Mouse (Mus musculus) stomach, embryonic 15.5 days (tissue): ENCODE data around the gene Shank2. TPM values are rescaled to one million over a fixed set of nuclear protein-coding genes. Genes with fewer than 3 reads are reported as not detected.

Source experiments
- ATAC-seq: fragments of 200-750 bp; cut with Nextera tagmentation; 2 replicates; pipeline ENCODE4 v1.8.0; 2017; ENCODE audit warnings: low read depth, moderate number of reproducible peaks, moderate TSS enrichment; ENCODE audit not compliant: insufficient read depth, low FRiP score
- H3K27ac ChIP-seq: fragments of 300-500 bp; sonication (generic); 2 replicates; pipeline ENCODE4 v1.5.1; 2015; ENCODE audit warnings: mild to moderate bottlenecking, inconsistent platforms
- H3K27me3 ChIP-seq: fragments of 300-500 bp; sonication (generic); replicated peaks from 2 replicates; pipeline ENCODE4 v1.6.1; 2015; ENCODE audit warnings: inconsistent platforms
- H3K36me3 ChIP-seq: fragments of 300-500 bp; sonication (generic); 2 replicates; pipeline ENCODE4 v1.6.1; 2015; ENCODE audit warnings: inconsistent platforms
- H3K4me1 ChIP-seq: fragments of 300-500 bp; sonication (generic); 2 replicates; pipeline ENCODE4 v1.6.1; 2015; ENCODE audit warnings: inconsistent platforms
- H3K4me2 ChIP-seq: fragments of 300-500 bp; sonication (generic); 2 replicates; pipeline ENCODE4 v1.6.1; 2015; ENCODE audit warnings: mild to moderate bottlenecking, inconsistent platforms
- H3K4me3 ChIP-seq: fragments of 300-500 bp; sonication (generic); replicated peaks from 2 replicates; pipeline ENCODE4 v1.5.1; 2015; ENCODE audit warnings: inconsistent platforms
- H3K9ac ChIP-seq: fragments of 300-500 bp; sonication (generic); 2 replicates; pipeline ENCODE4 v1.6.1; 2015; ENCODE audit warnings: inconsistent platforms
- H3K9me3 ChIP-seq: fragments of 300-500 bp; sonication (generic); 2 replicates; pipeline ENCODE4 v1.6.1; 2016; ENCODE audit warnings: inconsistent platforms
- WGBS: fragments of 180-500 bp; shearing (Covaris S2); methylation state at CpG from one replicate; pipeline ENCODE4 v1.1.7; 2015; 5-methylcytosine and 5-hydroxymethylcytosine counted together
- polyA plus RNA-seq: library from polyadenylated mRNA; unstranded; fragments of >200 nt; fragmentation: Nextera tagmentation; extraction: Ambion mirVana; gene quantifications from 2 replicates; pipeline ENCODE4 v1.2.1, GENCODE M21; 2015

The Shank2 gene
- polyA plus RNA-seq, 1 experiment from 2014 or later, result 2.1 TPM

- H3K36me3 ChIP-seq, result no peaks in the 10 kb centered on the region
- WGBS, result 18% methylated on average over 12 of the region's 12 CpGs
Observed at GRCm38 (mm10) chr7:144238409-144238808, 236.7 kb downstream of the Shank2 start.

GRCm38 (mm10) chr7:144238992-144239391 lies 237.3 kb downstream of the Shank2 start:
- WGBS, result 49% methylated on average over 12 of the region's 12 CpGs
- no peak overlapping the region for H3K27ac ChIP-seq
- no peak overlapping the region for H3K9ac ChIP-seq
- H3K9me3 ChIP-seq, result no peaks in the 10 kb centered on the region
- H3K4me1 ChIP-seq, result 0 out of 2 replicates have a peak, but pooled peaks cover 8% of the 10 kb centered on the region
- H3K4me2 ChIP-seq, result no peak overlapping the region
- ATAC-seq, result no peak
- no peaks in the 10 kb centered on the region for H3K36me3 ChIP-seq
- H3K4me3 ChIP-seq, result no peak overlapping the region
- H3K27me3 ChIP-seq, result no peaks in the 10 kb centered on the region

More at GRCm38 (mm10) chr7:144238409-144238808, 236.7 kb downstream of the Shank2 start:
- no peak overlapping the region for H3K9ac ChIP-seq
- no peak overlapping the region for H3K4me2 ChIP-seq
- no peak for ATAC-seq
- H3K9me3 ChIP-seq, result no peaks in the 10 kb centered on the region
- H3K4me3 ChIP-seq, result no peak overlapping the region
- no peaks in the 10 kb centered on the region for H3K27me3 ChIP-seq
- no peak overlapping the region for H3K27ac ChIP-seq
- 0 out of 2 replicates have a peak, but pooled peaks cover 8% of the 10 kb centered on the region for H3K4me1 ChIP-seq

- 36% methylated on average over 6 of the region's 6 CpGs for WGBS
Observed at GRCm38 (mm10) chr7:144239571-144240370, 238.0 kb downstream of the Shank2 start.

GRCm38 (mm10) chr7:144240736-144241343 lies 239.1 kb downstream of the Shank2 start:
- Histone ChIP-seq H3K9ac (no peak overlapping the region), H3K4me1 (0 out of 2 replicates have a peak, but pooled peaks cover 8% of the 10 kb centered on the region), H3K4me3 (no peak overlapping the region), H3K36me3 (no peaks in the 10 kb centered on the region), H3K27ac (no peak overlapping the region), H3K27me3 (no peaks in the 10 kb centered on the region), H3K9me3 (no peaks in the 10 kb centered on the region), H3K4me2 (no peak overlapping the region)
- ATAC-seq, result no peak
- WGBS, result 77% methylated on average over 4 of the region's 4 CpGs

More at GRCm38 (mm10) chr7:144239571-144240370, 238.0 kb downstream of the Shank2 start:
- Histone ChIP-seq H3K9me3 (no peaks in the 10 kb centered on the region), H3K36me3 (no peaks in the 10 kb centered on the region), H3K4me1 (0 out of 2 replicates have a peak, but pooled peaks cover 8% of the 10 kb centered on the region), H3K4me3 (no peak overlapping the region), H3K27ac (no peak overlapping the region), H3K4me2 (no peak overlapping the region), H3K27me3 (no peaks in the 10 kb centered on the region), H3K9ac (no peak overlapping the region)
- ATAC-seq, result no peak

GRCm38 (mm10) chr7:144244203-144244602 lies 242.5 kb downstream of the Shank2 start:
- Histone ChIP-seq H3K4me1 (0 out of 2 replicates have a peak, but pooled peaks cover under 1% of the 10 kb centered on the region), H3K9ac (no peak overlapping the region), H3K9me3 (no peaks in the 10 kb centered on the region), H3K27me3 (no peaks in the 10 kb centered on the region), H3K4me2 (no peak overlapping the region), H3K36me3 (no peaks in the 10 kb centered on the region), H3K4me3 (no peak overlapping the region), H3K27ac (no peak overlapping the region)
- WGBS, result 76% methylated on average over 6 of the region's 6 CpGs
- ATAC-seq, result no peak

GRCm38 (mm10) chr7:144246271-144246670 lies 244.5 kb downstream of the Shank2 start:
- Histone ChIP-seq H3K9ac (no peak overlapping the region), H3K27ac (no peak overlapping the region), H3K36me3 (no peaks in the 10 kb centered on the region), H3K9me3 (no peaks in the 10 kb centered on the region), H3K27me3 (no peaks in the 10 kb centered on the region), H3K4me3 (no peak overlapping the region), H3K4me2 (no peak overlapping the region), H3K4me1 (no peaks in the 10 kb centered on the region)
- ATAC-seq, result no peak
- WGBS, result 83% methylated on average over 3 of the region's 3 CpGs

GRCm38 (mm10) chr7:144248686-144249422 lies 247.1 kb downstream of the Shank2 start:
- ATAC-seq, result no peak
- H3K4me3 ChIP-seq, result no peak overlapping the region
- 52% methylated on average over 2 of the region's 2 CpGs for WGBS

GRCm38 (mm10) chr7:144250791-144251190 lies 249.1 kb downstream of the Shank2 start:
- Histone ChIP-seq H3K4me2 (no peak overlapping the region), H3K9ac (no peak overlapping the region), H3K27me3 (no peaks in the 10 kb centered on the region), H3K36me3 (no peaks in the 10 kb centered on the region), H3K27ac (no peak overlapping the region), H3K9me3 (no peaks in the 10 kb centered on the region), H3K4me1 (no peaks in the 10 kb centered on the region), H3K4me3 (no peak overlapping the region)
- ATAC-seq, result no peak
- WGBS, result 71% methylated on average over 4 of the region's 4 CpGs

More at GRCm38 (mm10) chr7:144248686-144249422, 247.1 kb downstream of the Shank2 start:
- H3K4me2 ChIP-seq, result no peak overlapping the region
- no peaks in the 10 kb centered on the region for H3K4me1 ChIP-seq
- H3K9me3 ChIP-seq, result no peaks in the 10 kb centered on the region
- H3K9ac ChIP-seq, result no peak overlapping the region
- no peaks in the 10 kb centered on the region for H3K27me3 ChIP-seq
- H3K27ac ChIP-seq, result no peak overlapping the region
- H3K36me3 ChIP-seq, result no peaks in the 10 kb centered on the region

- WGBS, result 55% methylated on average over 6 of the region's 6 CpGs
Observed at GRCm38 (mm10) chr7:144251250-144251649, 249.5 kb downstream of the Shank2 start.

GRCm38 (mm10) chr7:144254674-144255246 lies 253.0 kb downstream of the Shank2 start:
- no peaks in the 10 kb centered on the region for H3K36me3 ChIP-seq
- H3K27me3 ChIP-seq, result no peaks in the 10 kb centered on the region
- H3K27ac ChIP-seq, result no peak overlapping the region
- WGBS, result 31% methylated on average over 8 of the region's 8 CpGs
- H3K9me3 ChIP-seq, result no peaks in the 10 kb centered on the region
- H3K4me2 ChIP-seq, result no peak overlapping the region
- no peak for ATAC-seq
- H3K9ac ChIP-seq, result no peak overlapping the region
- no peak overlapping the region for H3K4me3 ChIP-seq
- no peaks in the 10 kb centered on the region for H3K4me1 ChIP-seq

More at GRCm38 (mm10) chr7:144251250-144251649, 249.5 kb downstream of the Shank2 start:
- Histone ChIP-seq H3K27me3 (no peaks in the 10 kb centered on the region), H3K4me3 (no peak overlapping the region), H3K9ac (no peak overlapping the region), H3K9me3 (no peaks in the 10 kb centered on the region), H3K4me2 (no peak overlapping the region), H3K27ac (no peak overlapping the region), H3K36me3 (no peaks in the 10 kb centered on the region), H3K4me1 (no peaks in the 10 kb centered on the region)
- ATAC-seq, result no peak

GRCm38 (mm10) chr7:144257821-144258220 lies 256.1 kb downstream of the Shank2 start:
- 57% methylated on average over 7 of the region's 7 CpGs for WGBS
- ATAC-seq, result no peak
- H3K4me1 ChIP-seq, result no peaks in the 10 kb centered on the region

More at GRCm38 (mm10) chr7:144257821-144258220, 256.1 kb downstream of the Shank2 start:
- Histone ChIP-seq H3K9me3 (no peaks in the 10 kb centered on the region), H3K4me3 (no peak overlapping the region), H3K4me2 (no peak overlapping the region), H3K9ac (no peak overlapping the region), H3K27me3 (no peaks in the 10 kb centered on the region), H3K36me3 (no peaks in the 10 kb centered on the region), H3K27ac (no peak overlapping the region)
